In genomic region chr4:120887381-120888112, GRCm38 (mm10) we compare ENCODE assay signal across 9 mouse cellular contexts. TPM values are rescaled to one million over a fixed set of nuclear protein-coding genes. Genes with fewer than 3 reads are reported as not detected.
DNase-seq lines count a peak whose midpoint lies in the region; ATAC-seq and TF ChIP-seq lines count a peak whose summit lies in the region.
"Had no signal": no experiment of that assay in that cellular context is flagged by ENCODE, and none has a peak within 500 bp of the region (broad histone marks: within the 10 kb centered on the region; RNA-seq: fewer than 3 reads in every experiment).

No protein-coding gene starts in this region.

- TF ChIP-seq CTCF in spleen, adult 2 months (IDR thresholded peaks at IDR 0.05; ENCODE audit: extremely low read depth, insufficient read depth, insufficient read length, insufficient replicate concordance): peak; percentile 29; the same call in 1 of the 2 replicates

- TF ChIP-seq POLR2A in spleen, adult 2 months (IDR thresholded peaks at IDR 0.05; ENCODE audit: low read depth, low read length): no peak

- H3K9me3 ChIP-seq in forebrain, embryonic 10.5 days: no peaks in the 10 kb centered on the region
- H3K9me3 ChIP-seq in forebrain, embryonic 15.5 days: no peaks in the 10 kb centered on the region
- H3K9me3 ChIP-seq in liver, embryonic 13.5 days (replicated peaks): no peaks in the 10 kb centered on the region
- H3K9me3 ChIP-seq: heart, embryonic 15.5 days had no signal

- H3K4me2 ChIP-seq in forebrain, embryonic 15.5 days (replicated peaks): no peak overlapping the region
- H3K4me2 ChIP-seq in liver, embryonic 13.5 days: no peak overlapping the region
- H3K4me2 ChIP-seq: heart, embryonic 15.5 days had no signal

- H3K9ac ChIP-seq in forebrain, embryonic 15.5 days (replicated peaks): no peak overlapping the region
- no peak overlapping the region for H3K9ac ChIP-seq in liver, embryonic 13.5 days
- H3K9ac ChIP-seq: heart, embryonic 15.5 days had no signal

- peaks cover 48% of the 10 kb centered on the region for H3K4me1 ChIP-seq in forebrain, embryonic 10.5 days
- peaks cover 20% of the 10 kb centered on the region for H3K4me1 ChIP-seq in forebrain, embryonic 15.5 days
- no peaks in the 10 kb centered on the region for H3K4me1 ChIP-seq in spleen, adult 2 months (ENCODE audit: control insufficient read depth, insufficient read depth, insufficient read length)
- peaks cover 6% of the 10 kb centered on the region for H3K4me1 ChIP-seq in liver, embryonic 13.5 days (replicated peaks)

- H3K27me3 ChIP-seq in forebrain, embryonic 10.5 days (ENCODE audit: poor library complexity, severe bottlenecking): no peaks in the 10 kb centered on the region
- H3K27me3 ChIP-seq in forebrain, embryonic 15.5 days: no peaks in the 10 kb centered on the region
- no peaks in the 10 kb centered on the region for H3K27me3 ChIP-seq in spleen, adult 2 months (ENCODE audit: control insufficient read depth, insufficient read depth, low read length)
- peaks cover 8% of the 10 kb centered on the region for H3K27me3 ChIP-seq in liver, embryonic 13.5 days

- no peak for ATAC-seq in forebrain, embryonic 15.5 days (replicated peaks)
- ATAC-seq in hematopoietic stem cell, adult 5-6 weeks (replicated peaks in 1 of 2; ENCODE audit: insufficient read depth in 1 of 2, low FRiP score in 2 of 2, low TSS enrichment in 1 of 2, low read depth in 1 of 2, poor library complexity in 2 of 2, severe bottlenecking in 2 of 2): peak; percentile 46 to 61; a peak in 3 of 4 replicates
- no peak for ATAC-seq in liver, embryonic 13.5 days (ENCODE audit: low read depth)

- peak; percentile 43 for DNase-seq in forebrain, embryonic 10.5 days (ENCODE audit: extremely low spot score, low spot score)
- DNase-seq in spleen, adult 2 months (ENCODE audit: low read depth in 1 of 2, low spot score in 2 of 2): peak in 1 of 2 experiments; percentile 37
- no peak for DNase-seq in spleen, adult 12 weeks (ENCODE audit: low spot score)
- peak; percentile 81 to 82 for DNase-seq in cerebellum, postnatal 25 days
- peak; percentile 13 for DNase-seq in liver, embryonic 13.5 days
- peak; percentile 75 for DNase-seq in retina, postnatal 1 day

- no peaks in the 10 kb centered on the region for H3K36me3 ChIP-seq in forebrain, embryonic 10.5 days (replicated peaks)
- no peaks in the 10 kb centered on the region for H3K36me3 ChIP-seq in forebrain, embryonic 15.5 days
- H3K36me3 ChIP-seq in spleen, adult 2 months (ENCODE audit: control insufficient read depth, insufficient read depth, low read length): no peaks in the 10 kb centered on the region
- no peaks in the 10 kb centered on the region for H3K36me3 ChIP-seq in liver, embryonic 13.5 days
- H3K36me3 ChIP-seq: heart, embryonic 15.5 days had no signal

- 31% methylated on average over 8 of the region's 8 CpGs for WGBS in forebrain, embryonic 10.5 days
- WGBS in forebrain, embryonic 15.5 days: 27% methylated on average over 8 of the region's 8 CpGs
- WGBS in spleen, adult 2 months: 32% methylated on average over 8 of the region's 8 CpGs
- 26% methylated on average over 8 of the region's 8 CpGs for WGBS in liver, embryonic 13.5 days (ENCODE audit: insufficient replicate concordance)

- no peak overlapping the region for H3K27ac ChIP-seq in forebrain, embryonic 10.5 days
- no peak overlapping the region for H3K27ac ChIP-seq in forebrain, embryonic 15.5 days (replicated peaks)
- no peak overlapping the region for H3K27ac ChIP-seq in spleen, adult 2 months (ENCODE audit: insufficient read depth, low read length)
- H3K27ac ChIP-seq in liver, embryonic 13.5 days: no peak overlapping the region
- H3K27ac ChIP-seq: heart, embryonic 15.5 days had no signal

- H3K4me3 ChIP-seq in forebrain, embryonic 10.5 days: no peak overlapping the region
- no peak overlapping the region for H3K4me3 ChIP-seq in forebrain, embryonic 15.5 days
- H3K4me3 ChIP-seq in spleen, adult 2 months (ENCODE audit: extremely low read depth, insufficient read depth, insufficient read length): no peak overlapping the region
- H3K4me3 ChIP-seq in liver, embryonic 13.5 days (replicated peaks): no peak overlapping the region
- H3K4me3 ChIP-seq: heart, embryonic 15.5 days had no signal

RNA-seq across cellular contexts. Expression of gene Rims3, which starts 32.9 kb away (rescaled TPM):
- 3.1 and 3.8 TPM in 2 replicates for polyA plus RNA-seq in forebrain, embryonic 10.5 days (2016; fragmentation: Nextera tagmentation; extraction: Ambion mirVana)
- 9.3 and 10.7 TPM in 2 replicates for polyA plus RNA-seq in forebrain, embryonic 15.5 days (2015; fragmentation: Nextera tagmentation; extraction: Ambion mirVana)
- 6.2 and 8.7 TPM in 2 replicates for polyA plus RNA-seq in spleen, adult 2 months (2012; rRNA removed)
- 0.30 and 1.2 TPM in 2 replicates for total RNA-seq in hematopoietic stem cell, adult 5-6 weeks (2017)
- polyA plus RNA-seq in liver, embryonic 13.5 days (2015; fragmentation: Nextera tagmentation; extraction: Ambion mirVana): 0.16 and 0.19 TPM in 2 replicates

RNA-seq across cellular contexts. Expression of gene Exo5, which starts 37.3 kb away (rescaled TPM):
- 36.2 and 40.1 TPM in 2 replicates for polyA plus RNA-seq in forebrain, embryonic 10.5 days (2016; fragmentation: Nextera tagmentation; extraction: Ambion mirVana)
- polyA plus RNA-seq in forebrain, embryonic 15.5 days (2015; fragmentation: Nextera tagmentation; extraction: Ambion mirVana): 43.4 and 46.3 TPM in 2 replicates
- polyA plus RNA-seq in spleen, adult 2 months (2012; rRNA removed): 4.1 and 4.5 TPM in 2 replicates
- 26.9 and 27.3 TPM in 2 replicates for total RNA-seq in hematopoietic stem cell, adult 5-6 weeks (2017)
- 8.0 and 9.7 TPM in 2 replicates for polyA plus RNA-seq in liver, embryonic 13.5 days (2015; fragmentation: Nextera tagmentation; extraction: Ambion mirVana)

RNA-seq across cellular contexts. Expression of gene Nfyc, which starts 56.2 kb away (rescaled TPM):
- polyA plus RNA-seq in forebrain, embryonic 10.5 days (2016; fragmentation: Nextera tagmentation; extraction: Ambion mirVana): 128 and 131 TPM in 2 replicates
- 95.4 and 98.5 TPM in 2 replicates for polyA plus RNA-seq in forebrain, embryonic 15.5 days (2015; fragmentation: Nextera tagmentation; extraction: Ambion mirVana)
- polyA plus RNA-seq in spleen, adult 2 months (2012; rRNA removed): 105 and 161 TPM in 2 replicates
- total RNA-seq in hematopoietic stem cell, adult 5-6 weeks (2017): 49.2 and 64.7 TPM in 2 replicates
- 54.1 and 60.4 TPM in 2 replicates for polyA plus RNA-seq in liver, embryonic 13.5 days (2015; fragmentation: Nextera tagmentation; extraction: Ambion mirVana)

Comparison
In these comparisons a context has a peak if more than half of its experiments do, and no peak if none do; other contexts are left out.
1. ATAC-seq: peak in hematopoietic stem cell, adult 5-6 weeks (2 of 2); none in forebrain, embryonic 15.5 days (single experiment) and liver, embryonic 13.5 days (single experiment).